Comparison of ENCODE assay signal across 8 mouse cellular contexts in genomic region chr19:29366226-29366968, GRCm38 (mm10). TPM values are rescaled to one million over a fixed set of nuclear protein-coding genes. Genes with fewer than 3 reads are reported as not detected.
DNase-seq lines count a peak whose midpoint lies in the region; ATAC-seq and TF ChIP-seq lines count a peak whose summit lies in the region.

No protein-coding gene starts in this region.

- no peak for TF ChIP-seq CTCF in left cerebral cortex, adult 2 months (IDR thresholded peaks at IDR 0.05)
- no peak for TF ChIP-seq CTCF in hindbrain, postnatal 0 days (IDR thresholded peaks at IDR 0.05; ENCODE audit: low read depth)
- TF ChIP-seq CTCF in midbrain, postnatal 0 days (IDR thresholded peaks at IDR 0.05) = no peak

- H3K9me3 ChIP-seq in embryonic facial prominence, embryonic 11.5 days (replicated peaks; ENCODE audit: control insufficient read depth, low read length) = no peaks in the 10 kb centered on the region
- H3K9me3 ChIP-seq in hindbrain, postnatal 0 days (ENCODE audit: low read length) = no peaks in the 10 kb centered on the region
- H3K9me3 ChIP-seq in midbrain, postnatal 0 days (ENCODE audit: low read length) = no peaks in the 10 kb centered on the region

- H3K4me1 ChIP-seq in embryonic facial prominence, embryonic 11.5 days (ENCODE audit: control insufficient read depth, insufficient read depth, low read length) = no peaks in the 10 kb centered on the region
- peaks cover 5% of the 10 kb centered on the region; the same call in 1 of the 2 replicates for H3K4me1 ChIP-seq in hindbrain, postnatal 0 days (ENCODE audit: insufficient read depth, low read length)
- no peaks in the 10 kb centered on the region; the same call in 1 of the 2 replicates for H3K4me1 ChIP-seq in midbrain, postnatal 0 days (ENCODE audit: insufficient read depth, low read length)

- H3K9ac ChIP-seq in embryonic facial prominence, embryonic 11.5 days (replicated peaks; ENCODE audit: low read length) = no peak overlapping the region
- peak overlapping the region; percentile 40; the same call in 1 of the 2 replicates for H3K9ac ChIP-seq in hindbrain, postnatal 0 days (replicated peaks; ENCODE audit: low read length)
- H3K9ac ChIP-seq in midbrain, postnatal 0 days (replicated peaks; ENCODE audit: low read length, poor library complexity, severe bottlenecking) = peak overlapping the region; percentile 34; the same call in 1 of the 2 replicates

- peak overlapping the region; percentile 79 for H3K4me2 ChIP-seq in embryonic facial prominence, embryonic 11.5 days (ENCODE audit: low read depth, low read length)
- H3K4me2 ChIP-seq in hindbrain, postnatal 0 days (ENCODE audit: low read depth, low read length) = peak overlapping the region; percentile 72
- H3K4me2 ChIP-seq in midbrain, postnatal 0 days (ENCODE audit: low read depth, low read length, poor library complexity, severe bottlenecking) = peak overlapping the region; percentile 75

- WGBS in embryonic facial prominence, embryonic 11.5 days = 58% methylated on average over 20 of the region's 20 CpGs
- WGBS in hindbrain, postnatal 0 days = 65% methylated on average over 20 of the region's 20 CpGs
- WGBS in midbrain, postnatal 0 days = 61% methylated on average over 20 of the region's 20 CpGs

- H3K4me3 ChIP-seq in left cerebral cortex, adult 2 months = peak overlapping the region; percentile 59
- peak overlapping the region; percentile 34 for H3K4me3 ChIP-seq in embryonic facial prominence, embryonic 11.5 days (ENCODE audit: low read depth, low read length)
- H3K4me3 ChIP-seq in hindbrain, postnatal 0 days (ENCODE audit: low read length) = peak overlapping the region; percentile 54
- H3K4me3 ChIP-seq in midbrain, postnatal 0 days (ENCODE audit: low read depth, low read length) = peak overlapping the region; percentile 47

- H3K36me3 ChIP-seq in embryonic facial prominence, embryonic 11.5 days (replicated peaks; ENCODE audit: control insufficient read depth, insufficient read depth, low read depth, low read length) = no peaks in the 10 kb centered on the region
- no peaks in the 10 kb centered on the region for H3K36me3 ChIP-seq in hindbrain, postnatal 0 days (ENCODE audit: insufficient read depth, low read length)
- no peaks in the 10 kb centered on the region for H3K36me3 ChIP-seq in midbrain, postnatal 0 days (ENCODE audit: insufficient read depth, low read length)

- no peaks in the 10 kb centered on the region for H3K27me3 ChIP-seq in embryonic facial prominence, embryonic 11.5 days (ENCODE audit: control insufficient read depth, insufficient read depth, low read length)
- H3K27me3 ChIP-seq in hindbrain, postnatal 0 days (ENCODE audit: insufficient read depth, low read length) = no peaks in the 10 kb centered on the region
- no peaks in the 10 kb centered on the region for H3K27me3 ChIP-seq in midbrain, postnatal 0 days (ENCODE audit: insufficient read depth, low read length)

- intact Hi-C loops in left cerebral cortex, adult 2 months (cut with DNase I) = no loop called here
- intact Hi-C loops in left cerebral cortex, postnatal 14 days (cut with DNase I) = no loop called here

- H3K27ac ChIP-seq in left cerebral cortex, adult 2 months = peak overlapping the region; percentile 69
- no peak overlapping the region for H3K27ac ChIP-seq in embryonic facial prominence, embryonic 11.5 days (replicated peaks; ENCODE audit: low read depth, low read length)
- H3K27ac ChIP-seq in hindbrain, postnatal 0 days = no peak overlapping the region
- no peak overlapping the region for H3K27ac ChIP-seq in midbrain, postnatal 0 days (ENCODE audit: low read depth, low read length)

- ATAC-seq in embryonic facial prominence, embryonic 11.5 days (replicated peaks; ENCODE audit: insufficient number of reproducible peaks, low FRiP score, low TSS enrichment, low read depth) = no peak
- ATAC-seq in hindbrain, postnatal 0 days = no peak
- ATAC-seq in midbrain, postnatal 0 days (ENCODE audit: low FRiP score) = no peak
- no peak for ATAC-seq in CD4-positive, CD25-positive, alpha-beta regulatory T cell, adult 4 months

- no peak for DNase-seq in left cerebral cortex, adult 2 months (ENCODE audit: extremely low spot score in 1 of 2, low spot score in 2 of 2)
- DNase-seq in left cerebral cortex, postnatal 14 days (ENCODE audit: low spot score in 2 of 2) = no peak
- no peak for DNase-seq in embryonic facial prominence, embryonic 11.5 days (ENCODE audit: low spot score)
- no peak for DNase-seq in hindbrain, postnatal 0 days (ENCODE audit: low spot score)
- DNase-seq in midbrain, postnatal 0 days (ENCODE audit: low spot score) = no peak
- DNase-seq in cerebellum, postnatal 36 days = no peak
- no peak for DNase-seq in urinary bladder, postnatal 14 days (ENCODE audit: low spot score)

RNA-seq across cellular contexts. Expression of gene Plgrkt, which starts 0.8 kb away (rescaled TPM):
- total RNA-seq in left cerebral cortex, adult 2 months (2021) = 10 to 100 TPM; 27.6 to 29.3 TPM
- 10 to 100 TPM; 27.9 to 29.5 TPM for total RNA-seq in left cerebral cortex, postnatal 14 days (2021)
- polyA plus RNA-seq in embryonic facial prominence, embryonic 11.5 days (2014; fragmentation: Nextera tagmentation; extraction: Ambion mirVana) = 58.8 and 65.5 TPM in 2 replicates
- total RNA-seq in hindbrain, postnatal 0 days (2014; rRNA removed) = 18.2 and 27.9 TPM in 2 replicates
- 58.7 and 66.3 TPM in 2 replicates for polyA plus RNA-seq in hindbrain, postnatal 0 days (2015; fragmentation: Nextera tagmentation; extraction: Ambion mirVana)
- total RNA-seq in midbrain, postnatal 0 days (2014; rRNA removed) = 25.9 and 26.4 TPM in 2 replicates
- 61.9 and 63.5 TPM in 2 replicates for polyA plus RNA-seq in midbrain, postnatal 0 days (2015; fragmentation: Nextera tagmentation; extraction: Ambion mirVana)
- 100 to 1,000 TPM; 221 to 250 TPM for polyA plus RNA-seq in CD4-positive, CD25-positive, alpha-beta regulatory T cell, adult 4 months (2017; shearing (Covaris generic))

RNA-seq across cellular contexts. Expression of gene Cd274, which starts 0.9 kb away (rescaled TPM):
- total RNA-seq in left cerebral cortex, adult 2 months (2021) = 1 to 10 TPM in 1 of 2 experiments, under 1 TPM in 1; 0.89 to 1.3 TPM
- under 1 TPM; 0.59 to 0.79 TPM for total RNA-seq in left cerebral cortex, postnatal 14 days (2021)
- polyA plus RNA-seq in embryonic facial prominence, embryonic 11.5 days (2014; fragmentation: Nextera tagmentation; extraction: Ambion mirVana) = 0.20 and 0.25 TPM in 2 replicates
- total RNA-seq in hindbrain, postnatal 0 days (2014; rRNA removed) = 0.16 and 0.61 TPM in 2 replicates
- polyA plus RNA-seq in hindbrain, postnatal 0 days (2015; fragmentation: Nextera tagmentation; extraction: Ambion mirVana) = 0.24 and 0.28 TPM in 2 replicates
- total RNA-seq in midbrain, postnatal 0 days (2014; rRNA removed) = 0.22 and 0.66 TPM in 2 replicates
- polyA plus RNA-seq in midbrain, postnatal 0 days (2015; fragmentation: Nextera tagmentation; extraction: Ambion mirVana) = 0.16 and 0.38 TPM in 2 replicates
- polyA plus RNA-seq in CD4-positive, CD25-positive, alpha-beta regulatory T cell, adult 4 months (2017; shearing (Covaris generic)) = 10 to 100 TPM; 42.4 to 62.2 TPM

RNA-seq across cellular contexts. Expression of gene Rln1, which starts 31.9 kb away (rescaled TPM):
- total RNA-seq in left cerebral cortex, adult 2 months (2021) = 1 to 10 TPM; 1.4 to 1.7 TPM
- total RNA-seq in left cerebral cortex, postnatal 14 days (2021) = 1 to 10 TPM; 1.2 to 1.4 TPM
- polyA plus RNA-seq in embryonic facial prominence, embryonic 11.5 days (2014; fragmentation: Nextera tagmentation; extraction: Ambion mirVana) = 0.29 and 0.70 TPM in 2 replicates
- total RNA-seq in hindbrain, postnatal 0 days (2014; rRNA removed) = 3.1 and 6.6 TPM in 2 replicates
- polyA plus RNA-seq in hindbrain, postnatal 0 days (2015; fragmentation: Nextera tagmentation; extraction: Ambion mirVana) = 7.2 and 7.3 TPM in 2 replicates
- 4.5 and 5.8 TPM in 2 replicates for total RNA-seq in midbrain, postnatal 0 days (2014; rRNA removed)
- polyA plus RNA-seq in midbrain, postnatal 0 days (2015; fragmentation: Nextera tagmentation; extraction: Ambion mirVana) = 6.9 and 7.2 TPM in 2 replicates
- polyA plus RNA-seq in CD4-positive, CD25-positive, alpha-beta regulatory T cell, adult 4 months (2017; shearing (Covaris generic)) = not detected

RNA-seq across cellular contexts. Expression of gene Insl6, which starts 41.2 kb away (rescaled TPM):
- total RNA-seq in left cerebral cortex, adult 2 months (2021) = under 1 TPM in 1 of 2 experiments, not detected in 1; 0.54 TPM
- not detected for total RNA-seq in left cerebral cortex, postnatal 14 days (2021)
- polyA plus RNA-seq in embryonic facial prominence, embryonic 11.5 days (2014; fragmentation: Nextera tagmentation; extraction: Ambion mirVana) = 6.7 and 8.1 TPM in 2 replicates
- 2.3 TPM in 1 of 2 replicates, not detected in the other for total RNA-seq in hindbrain, postnatal 0 days (2014; rRNA removed)
- 1.8 and 2.6 TPM in 2 replicates for polyA plus RNA-seq in hindbrain, postnatal 0 days (2015; fragmentation: Nextera tagmentation; extraction: Ambion mirVana)
- 4.6 TPM in 1 of 2 replicates, not detected in the other for total RNA-seq in midbrain, postnatal 0 days (2014; rRNA removed)
- 1.5 and 1.8 TPM in 2 replicates for polyA plus RNA-seq in midbrain, postnatal 0 days (2015; fragmentation: Nextera tagmentation; extraction: Ambion mirVana)
- polyA plus RNA-seq in CD4-positive, CD25-positive, alpha-beta regulatory T cell, adult 4 months (2017; shearing (Covaris generic)) = 10 to 100 TPM; 28.3 to 32.5 TPM

RNA-seq across cellular contexts. Expression of gene Pdcd1lg2, which starts 44.3 kb away (rescaled TPM):
- under 1 TPM in 1 of 2 experiments, not detected in 1; 0.32 TPM for total RNA-seq in left cerebral cortex, adult 2 months (2021)
- total RNA-seq in left cerebral cortex, postnatal 14 days (2021) = under 1 TPM in 1 of 2 experiments, not detected in 1; 0.19 TPM
- polyA plus RNA-seq in embryonic facial prominence, embryonic 11.5 days (2014; fragmentation: Nextera tagmentation; extraction: Ambion mirVana) = 0.13 TPM in 1 of 2 replicates, not detected in the other
- total RNA-seq in hindbrain, postnatal 0 days (2014; rRNA removed) = 0.18 and 0.94 TPM in 2 replicates
- 0.14 and 0.16 TPM in 2 replicates for polyA plus RNA-seq in hindbrain, postnatal 0 days (2015; fragmentation: Nextera tagmentation; extraction: Ambion mirVana)
- 0.24 and 0.71 TPM in 2 replicates for total RNA-seq in midbrain, postnatal 0 days (2014; rRNA removed)
- 0.15 TPM in 1 of 2 replicates, not detected in the other for polyA plus RNA-seq in midbrain, postnatal 0 days (2015; fragmentation: Nextera tagmentation; extraction: Ambion mirVana)
- polyA plus RNA-seq in CD4-positive, CD25-positive, alpha-beta regulatory T cell, adult 4 months (2017; shearing (Covaris generic)) = 10 to 100 TPM; 17.0 to 22.2 TPM
